Mouse (Mus musculus) heart, embryonic 10.5 days (tissue): Measurements from ENCODE around the gene Gpr152. TPM values are rescaled to one million over a fixed set of nuclear protein-coding genes. Genes with fewer than 3 reads are reported as not detected.
"Not testable (repeated sequence)": the region's sequence is repeated elsewhere in the genome, so short reads cannot be mapped to it uniquely, and the experiment has no call there.

Experiments used
- DNase-seq: peaks from one replicate; pipeline ENCODE4 v3.0.0-alpha.2; 2017; ENCODE audit warnings: low spot score
- H3K27ac ChIP-seq: fragments of 300-500 bp; sonication (generic); 2 replicates; pipeline ENCODE4 v1.5.1; 2016; ENCODE audit warnings: mild to moderate bottlenecking
- H3K27me3 ChIP-seq: fragments of 300-500 bp; sonication (generic); 2 replicates; pipeline ENCODE4 v1.6.1; 2016; ENCODE audit warnings: mild to moderate bottlenecking; ENCODE audit not compliant: poor library complexity, insufficient read depth, severe bottlenecking
- H3K36me3 ChIP-seq: fragments of 300-500 bp; sonication (generic); 2 replicates; pipeline ENCODE4 v1.6.1; 2016; ENCODE audit warnings: mild to moderate bottlenecking, moderate library complexity
- H3K4me1 ChIP-seq: fragments of 300-500 bp; sonication (generic); 2 replicates; pipeline ENCODE4 v1.6.1; 2016; ENCODE audit warnings: mild to moderate bottlenecking
- H3K4me3 ChIP-seq: fragments of 300-500 bp; sonication (generic); 2 replicates; pipeline ENCODE4 v1.5.1; 2016; ENCODE audit warnings: mild to moderate bottlenecking, moderate library complexity
- H3K9me3 ChIP-seq: fragments of 300-500 bp; sonication (generic); 2 replicates; pipeline ENCODE4 v1.6.1; 2016; ENCODE audit warnings: mild to moderate bottlenecking, moderate library complexity
- WGBS: fragments of 180-500 bp; shearing (Covaris S2); methylation state at CpG from one replicate; pipeline ENCODE4 v1.1.7; 2016; 5-methylcytosine and 5-hydroxymethylcytosine counted together
- polyA plus RNA-seq: library from polyadenylated mRNA; unstranded; fragments of >200 nt; fragmentation: Nextera tagmentation; extraction: Ambion mirVana; gene quantifications from 2 replicates; pipeline ENCODE4 v1.2.1, GENCODE M21; 2016

Gpr152 gene
- polyA plus RNA-seq, 1 experiment from 2014 or later, result not detected

- DNase-seq, result no peak
- Histone ChIP-seq H3K4me3 (no peak overlapping the region), H3K9me3 (no peaks in the 10 kb centered on the region), H3K36me3 (peaks cover 80% of the 10 kb centered on the region), H3K27ac (peak overlapping the region; percentile 37; the same call in 1 of the 2 replicates), H3K27me3 (no peaks in the 10 kb centered on the region), H3K4me1 (peaks cover 29% of the 10 kb centered on the region)
- WGBS, result 51% methylated on average over 5 of the region's 5 CpGs
Measured at GRCm38 (mm10) chr19:4113806-4114230, 25.8 kb upstream of the Gpr152 start.

DNA sequence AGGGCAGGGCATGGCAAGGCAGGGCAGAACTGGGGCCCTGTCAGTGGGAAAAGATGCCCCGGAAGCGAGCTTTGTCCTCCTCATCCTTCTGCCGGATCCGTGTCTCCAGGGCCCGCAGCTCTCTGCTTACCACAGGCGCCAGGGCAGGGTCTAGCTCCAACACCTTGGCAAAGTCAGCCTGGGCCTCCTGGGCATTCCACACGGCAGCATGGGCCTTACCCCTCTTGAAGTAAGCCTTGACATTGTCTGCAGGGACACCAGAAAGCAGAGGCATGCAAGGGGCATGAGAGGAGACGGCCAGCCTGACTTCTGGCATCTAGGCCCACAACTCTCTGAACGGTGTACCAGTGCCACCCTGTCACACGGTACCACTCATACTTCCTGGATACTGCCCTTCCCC, 25.0 kb upstream of the Gpr152 start:
- Histone ChIP-seq H3K9me3 (no peaks in the 10 kb centered on the region), H3K27ac (no peak overlapping the region), H3K27me3 (no peaks in the 10 kb centered on the region), H3K4me3 (no peak overlapping the region), H3K4me1 (peaks cover 29% of the 10 kb centered on the region), H3K36me3 (peaks cover 82% of the 10 kb centered on the region)
- DNase-seq, result no peak
- 85% methylated on average over 10 of the region's 10 CpGs for WGBS

DNA sequence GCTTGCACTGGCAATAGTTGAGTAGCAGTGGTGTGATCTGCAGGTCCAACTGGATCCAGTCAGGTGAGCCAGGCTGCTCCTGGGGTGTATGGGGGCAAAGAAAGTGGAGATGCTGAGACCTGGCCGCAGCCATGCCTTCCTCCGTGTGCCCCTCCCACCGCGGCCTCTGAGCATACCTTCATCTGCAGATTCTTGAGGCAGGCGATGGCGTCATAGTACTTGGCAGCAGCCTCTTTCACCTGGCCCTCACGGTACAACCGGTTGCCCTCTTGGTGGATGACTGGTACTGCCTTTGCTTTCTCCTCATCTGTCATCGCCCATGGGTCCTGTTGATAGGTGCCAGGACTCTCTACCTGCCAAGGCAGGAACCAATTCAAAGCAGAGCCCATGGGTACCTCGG, 24.4 kb upstream of the Gpr152 start:
- Histone ChIP-seq H3K4me3 (no peak overlapping the region), H3K9me3 (no peaks in the 10 kb centered on the region), H3K36me3 (peaks cover 82% of the 10 kb centered on the region), H3K27ac (no peak overlapping the region), H3K4me1 (peaks cover 30% of the 10 kb centered on the region), H3K27me3 (no peaks in the 10 kb centered on the region)
- WGBS, result 93% methylated on average over 10 of the region's 10 CpGs
- no peak for DNase-seq

GRCm38 (mm10) chr19:4115816-4116215, 23.8 kb upstream of the Gpr152 start:
- H3K36me3 ChIP-seq, result peaks cover 78% of the 10 kb centered on the region
- H3K9me3 ChIP-seq, result no peaks in the 10 kb centered on the region
- 80% methylated on average over 11 of the region's 11 CpGs for WGBS
- H3K27me3 ChIP-seq, result no peaks in the 10 kb centered on the region
- H3K27ac ChIP-seq, result no peak overlapping the region
- H3K4me1 ChIP-seq, result peaks cover 33% of the 10 kb centered on the region
- H3K4me3 ChIP-seq, result no peak overlapping the region
- no peak for DNase-seq

- Histone ChIP-seq H3K36me3 (peaks cover 66% of the 10 kb centered on the region), H3K4me3 (no peak overlapping the region), H3K9me3 (no peaks in the 10 kb centered on the region), H3K27me3 (no peaks in the 10 kb centered on the region), H3K27ac (no peak overlapping the region), H3K4me1 (peaks cover 33% of the 10 kb centered on the region)
- no peak for DNase-seq
- WGBS, result 96% methylated on average over 7 of the region's 7 CpGs
Measured at GRCm38 (mm10) chr19:4117006-4117405, 22.6 kb upstream of the Gpr152 start.

- Histone ChIP-seq H3K27me3 (no peaks in the 10 kb centered on the region), H3K4me3 (no peak overlapping the region), H3K27ac (no peak overlapping the region), H3K9me3 (no peaks in the 10 kb centered on the region), H3K4me1 (peaks cover 30% of the 10 kb centered on the region), H3K36me3 (peaks cover 53% of the 10 kb centered on the region)
- WGBS, result 90% methylated on average over 2 of the region's 2 CpGs
- DNase-seq, result no peak
Measured at GRCm38 (mm10) chr19:4118350-4118749, 21.2 kb upstream of the Gpr152 start.

DNA sequence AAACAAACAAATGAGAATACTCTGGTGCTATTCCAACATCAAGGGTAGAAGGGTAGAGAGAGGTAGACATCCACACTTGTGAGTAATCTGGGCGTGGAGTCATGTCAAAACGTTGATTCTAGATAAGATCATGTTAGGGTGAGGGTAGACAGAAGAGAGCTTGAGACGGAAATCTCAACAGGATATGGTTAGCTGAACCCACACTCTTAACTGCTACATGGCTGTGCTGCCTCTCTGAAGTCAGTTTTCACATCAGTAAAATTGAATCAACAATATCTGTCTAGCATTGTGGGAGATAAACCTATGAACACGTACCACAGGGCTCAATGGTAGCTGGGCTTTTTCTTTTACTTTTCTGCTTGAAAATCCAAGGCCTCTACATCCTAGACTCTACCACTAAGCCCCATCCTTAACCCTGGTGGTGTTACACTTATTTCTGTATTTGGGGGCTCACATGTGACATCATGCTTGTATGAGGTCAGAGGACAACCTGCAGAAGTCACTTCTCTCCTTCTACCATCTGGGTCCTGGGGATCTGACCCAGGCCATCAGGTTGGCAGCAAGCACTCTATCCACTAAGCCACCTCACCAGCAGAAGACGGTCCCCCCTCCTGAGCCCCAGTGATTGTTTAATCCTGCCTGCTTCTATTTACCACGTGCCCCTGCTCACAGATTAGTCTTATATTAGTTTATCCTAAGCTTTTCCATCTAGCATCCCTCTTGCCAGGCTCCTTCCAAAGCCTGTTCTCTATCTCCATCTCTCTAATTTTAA, 19.7 kb upstream of the Gpr152 start:
- peaks cover 15% of the 10 kb centered on the region; the same call in 1 of the 2 replicates for H3K4me1 ChIP-seq
- H3K4me3 ChIP-seq, result peak overlapping the region; percentile 62; the same call in 1 of the 2 replicates
- H3K36me3 ChIP-seq, result peaks cover 38% of the 10 kb centered on the region
- 81% methylated on average over 6 of the region's 6 CpGs for WGBS
- H3K27ac ChIP-seq, result no peak overlapping the region
- H3K9me3 ChIP-seq, result no peaks in the 10 kb centered on the region
- H3K27me3 ChIP-seq, result no peaks in the 10 kb centered on the region
- no peak for DNase-seq

- DNase-seq, result no peak
- Histone ChIP-seq H3K36me3 (peaks cover 32% of the 10 kb centered on the region), H3K9me3 (no peaks in the 10 kb centered on the region), H3K4me1 (peaks cover 13% of the 10 kb centered on the region; the same call in 1 of the 2 replicates), H3K27ac (no peak overlapping the region), H3K4me3 (peak overlapping the region; percentile 62), H3K27me3 (no peaks in the 10 kb centered on the region)
- WGBS, result 89% methylated on average over 2 of the region's 2 CpGs
Measured at GRCm38 (mm10) chr19:4120496-4120895, 19.1 kb upstream of the Gpr152 start.

- peak overlapping the region; percentile 89 for H3K27ac ChIP-seq
- H3K36me3 ChIP-seq, result peaks cover 24% of the 10 kb centered on the region
- peaks cover 14% of the 10 kb centered on the region; the same call in 1 of the 2 replicates for H3K4me1 ChIP-seq
- no peaks in the 10 kb centered on the region for H3K27me3 ChIP-seq
- no peaks in the 10 kb centered on the region for H3K9me3 ChIP-seq
- 4% methylated on average over 38 of the region's 38 CpGs for WGBS
- peak; percentile 98 for DNase-seq
- H3K4me3 ChIP-seq, result peak overlapping the region; percentile 62
Measured at GRCm38 (mm10) chr19:4121097-4121805, 18.3 kb upstream of the Gpr152 start.

DNA sequence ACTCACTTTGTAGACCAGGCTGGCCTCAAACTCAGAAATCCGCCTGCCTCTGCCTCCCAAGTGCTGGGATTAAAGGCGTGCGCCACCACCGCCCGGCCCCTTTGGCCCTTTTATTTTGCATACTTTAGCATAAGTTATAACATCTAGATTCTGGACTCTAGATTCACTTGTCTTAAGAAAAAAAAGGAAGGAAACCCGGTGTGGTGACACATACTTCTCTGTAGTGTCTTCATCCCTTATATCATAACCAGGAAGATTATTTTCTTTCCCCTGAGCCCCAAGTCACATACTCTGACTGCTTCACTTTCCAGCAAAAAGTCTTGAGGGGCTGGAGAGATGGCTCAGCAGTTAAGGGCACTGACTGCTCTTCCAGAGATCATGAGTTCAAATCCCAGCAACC, 17.7 kb upstream of the Gpr152 start:
- H3K4me3 ChIP-seq, result not testable (repeated sequence)

GRCm38 (mm10) chr19:4122411-4123370, 16.9 kb upstream of the Gpr152 start:
- Histone ChIP-seq H3K36me3 (peaks cover 14% of the 10 kb centered on the region), H3K27me3 (no peaks in the 10 kb centered on the region), H3K4me1 (peaks cover 28% of the 10 kb centered on the region), H3K4me3 (no peak overlapping the region), H3K9me3 (no peaks in the 10 kb centered on the region), H3K27ac (no peak overlapping the region)
- DNase-seq, result no peak
- 79% methylated on average over 7 of the region's 7 CpGs for WGBS

More for the DNA sequence above, 17.7 kb upstream of the Gpr152 start:
- Histone ChIP-seq H3K27ac (peak overlapping the region; percentile 89), H3K4me1 (peaks cover 20% of the 10 kb centered on the region), H3K36me3 (peaks cover 18% of the 10 kb centered on the region)
- H3K27me3 ChIP-seq, H3K9me3 ChIP-seq, DNase-seq: not testable (repeated sequence)
- WGBS, result 60% methylated on average over 6 of the region's 6 CpGs

DNA sequence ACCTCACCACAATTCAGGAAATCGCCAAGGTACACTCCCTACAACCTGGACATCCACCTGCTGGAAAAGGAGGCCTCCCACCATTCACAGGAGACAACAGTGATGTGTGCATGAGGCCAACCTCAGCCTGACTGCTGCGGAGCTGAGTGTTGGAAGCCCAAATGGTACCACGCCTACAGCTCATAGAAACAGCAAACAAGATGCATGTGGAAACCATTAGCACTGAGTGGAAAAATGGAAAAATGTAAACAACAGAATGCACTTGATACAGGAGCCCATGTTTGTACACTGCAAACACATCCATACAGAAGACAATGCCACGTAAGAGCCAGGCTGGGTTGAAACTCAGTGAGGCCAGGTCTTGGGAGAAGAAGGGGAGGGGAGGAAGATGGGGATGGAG, 15.2 kb upstream of the Gpr152 start:
- H3K27me3 ChIP-seq, result no peaks in the 10 kb centered on the region
- H3K27ac ChIP-seq, result no peak overlapping the region
- 81% methylated on average over 4 of the region's 4 CpGs for WGBS
- DNase-seq, result no peak
- no peaks in the 10 kb centered on the region for H3K9me3 ChIP-seq
- peaks cover 28% of the 10 kb centered on the region for H3K4me1 ChIP-seq
- H3K36me3 ChIP-seq, result peaks cover 19% of the 10 kb centered on the region
- no peak overlapping the region for H3K4me3 ChIP-seq
